Comparison of ENCODE assay signal across 8 mouse cellular contexts in the genomic region with DNA sequence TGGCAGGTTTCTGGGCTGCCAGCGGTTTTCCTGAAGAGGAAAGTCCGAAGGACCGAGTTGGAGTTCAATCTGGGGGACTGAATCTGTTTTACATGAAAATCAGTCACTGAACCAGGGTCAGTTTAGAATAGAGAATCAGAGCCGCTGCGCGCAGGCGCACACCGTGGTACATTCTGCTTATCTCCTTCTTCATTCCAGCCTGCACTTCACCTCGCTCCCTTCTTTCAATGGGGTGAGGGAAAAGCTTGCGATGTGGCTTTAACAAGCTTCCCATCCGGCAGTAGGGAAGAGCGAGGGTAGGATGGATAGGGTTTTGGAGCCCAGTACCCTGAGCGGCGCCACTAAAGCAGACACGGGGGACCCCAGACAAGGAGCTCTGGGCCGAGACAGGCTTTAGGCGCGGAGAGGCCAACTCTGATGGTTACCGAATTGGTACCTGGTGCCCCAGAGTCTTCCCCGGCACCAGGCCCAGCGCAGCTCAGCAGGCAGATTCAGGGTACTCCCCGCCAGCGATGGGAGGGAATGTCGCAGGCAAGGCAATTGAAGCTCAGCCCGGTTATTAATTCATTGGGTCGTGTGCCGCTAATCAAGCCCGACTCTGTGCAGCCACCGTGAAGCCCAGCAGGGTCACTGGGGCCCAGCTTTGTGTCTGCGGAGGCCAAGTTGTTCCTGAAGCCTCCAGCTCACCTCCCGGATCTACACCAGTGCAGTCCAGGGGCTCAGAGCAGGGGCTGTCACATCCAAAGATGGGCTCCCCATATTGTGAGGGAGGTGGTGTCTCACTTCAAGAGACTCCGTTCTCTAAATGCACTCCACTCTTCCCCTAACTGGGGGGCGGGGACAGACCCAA. TPM values are rescaled to one million over a fixed set of nuclear protein-coding genes. Genes with fewer than 3 reads are reported as not detected.
DNase-seq lines count a peak whose midpoint lies in the region; ATAC-seq and TF ChIP-seq lines count a peak whose summit lies in the region.

No protein-coding gene starts in this region.

- H3K36me3 ChIP-seq in liver, adult 2 months (ENCODE audit: control insufficient read depth, insufficient read depth, low read length): no peaks in the 10 kb centered on the region
- no peaks in the 10 kb centered on the region for H3K36me3 ChIP-seq in hindbrain, embryonic 13.5 days

- WGBS in liver, adult 2 months: 25% methylated on average over 33 of the region's 33 CpGs
- 1% methylated on average over 33 of the region's 33 CpGs for WGBS in hindbrain, embryonic 13.5 days
- WGBS in lung, adult 2 months: 8% methylated on average over 33 of the region's 33 CpGs

- H3K4me1 ChIP-seq in liver, adult 2 months (ENCODE audit: control insufficient read depth, insufficient read depth, low read length): peaks cover 4% of the 10 kb centered on the region; the same call in 1 of the 2 replicates
- peaks cover 71% of the 10 kb centered on the region for H3K4me1 ChIP-seq in hindbrain, embryonic 13.5 days (replicated peaks)
- H3K4me1 ChIP-seq in lung, adult 2 months (ENCODE audit: control insufficient read depth, insufficient read depth, low read length): peaks cover 2% of the 10 kb centered on the region; the same call in 1 of the 2 replicates

- TF ChIP-seq POLR2A in liver, adult 2 months (IDR thresholded peaks at IDR 0.05; ENCODE audit: extremely low read depth, insufficient read depth, low read length): no peak
- TF ChIP-seq POLR2A in lung, adult 2 months (IDR thresholded peaks at IDR 0.05; ENCODE audit: borderline replicate concordance, extremely low read depth, low read depth, low read length): no peak; the same call in 1 of the 2 replicates

- peak overlapping the region; percentile 88 for H3K4me2 ChIP-seq in hindbrain, embryonic 13.5 days

- no peak overlapping the region for H3K9ac ChIP-seq in liver, adult 2 months (ENCODE audit: low read depth, low read length)
- H3K9ac ChIP-seq in hindbrain, embryonic 13.5 days: peak overlapping the region; percentile 53; the same call in 1 of the 2 replicates

- peaks cover 24% of the 10 kb centered on the region for H3K27me3 ChIP-seq in liver, adult 2 months (ENCODE audit: control insufficient read depth, insufficient read depth, low read length)
- peaks cover 100% of the 10 kb centered on the region for H3K27me3 ChIP-seq in hindbrain, embryonic 13.5 days

- DNase-seq in liver, adult 2 months (ENCODE audit: extremely low read depth, low read depth, low spot score): peak; percentile 5
- DNase-seq in liver: no peak
- peak; percentile 44 for DNase-seq in lung, adult 2 months
- DNase-seq in retina, postnatal 1 day: peak; percentile 24
- no peak for DNase-seq in left cerebral cortex, adult 18-20 months (ENCODE audit: low spot score in 2 of 2)
- no peak for DNase-seq in testis, postnatal 14 days (ENCODE audit: low spot score)
- no peak for DNase-seq in heart, postnatal 10 days

- no peaks in the 10 kb centered on the region for H3K9me3 ChIP-seq in hindbrain, embryonic 13.5 days

- H3K79me2 ChIP-seq in liver, adult 2 months (ENCODE audit: control insufficient read depth, insufficient read depth, low read length): no peaks in the 10 kb centered on the region

- no peak for TF ChIP-seq CTCF in liver, adult 2 months (IDR thresholded peaks at IDR 0.05; ENCODE audit: low read depth, low read length)
- no peak for TF ChIP-seq CTCF in lung, adult 2 months (IDR thresholded peaks at IDR 0.05; ENCODE audit: insufficient read depth, low read length)

- no peak for ATAC-seq in hindbrain, embryonic 13.5 days (ENCODE audit: low FRiP score)

- H3K4me3 ChIP-seq in liver, adult 2 months (ENCODE audit: insufficient read depth, low read depth, low read length): no peak overlapping the region
- H3K4me3 ChIP-seq in hindbrain, embryonic 13.5 days: peak overlapping the region; percentile 56
- H3K4me3 ChIP-seq in lung, adult 2 months (replicated peaks; ENCODE audit: extremely low read depth, low read depth, low read length): no peak overlapping the region

- H3K27ac ChIP-seq in liver, adult 2 months (replicated peaks; ENCODE audit: insufficient read depth, low read depth, low read length): no peak overlapping the region
- H3K27ac ChIP-seq in hindbrain, embryonic 13.5 days: peak overlapping the region; percentile 0; the same call in 1 of the 2 replicates

- intact Hi-C loops in heart, postnatal 10 days (cut with DNase I): no loop called here

RNA-seq across cellular contexts. Expression of gene Shh, which starts 4.1 kb away (rescaled TPM):
- 0.28 TPM in 1 of 2 replicates, not detected in the other for total RNA-seq in liver, adult 2 months (2014; rRNA removed)
- 0.02 and 0.05 TPM in 2 replicates for polyA plus RNA-seq in liver, adult 2 months (2012; rRNA removed)
- polyA plus RNA-seq in hindbrain, embryonic 13.5 days (2015; fragmentation: Nextera tagmentation; extraction: Ambion mirVana): 1.6 and 1.8 TPM in 2 replicates
- polyA plus RNA-seq in lung, adult 2 months (2012; rRNA removed): 7.7 and 11.9 TPM in 2 replicates
- total RNA-seq in left cerebral cortex, adult 18-20 months (2021): 1 to 10 TPM; 2.8 to 3.7 TPM
- not detected for total RNA-seq in heart, postnatal 10 days (2021)

Comparison
In these comparisons a context has a peak if more than half of its experiments do, and no peak if none do; other contexts are left out.
1. DNase-seq: peak in liver, adult 2 months (single experiment), lung, adult 2 months (single experiment) and retina, postnatal 1 day (single experiment); none in liver (single experiment), left cerebral cortex, adult 18-20 months (0 of 2), testis, postnatal 14 days (single experiment) and heart, postnatal 10 days (0 of 2).